Mouse (Mus musculus): Measurements from ENCODE around the gene Htt.

DNA sequence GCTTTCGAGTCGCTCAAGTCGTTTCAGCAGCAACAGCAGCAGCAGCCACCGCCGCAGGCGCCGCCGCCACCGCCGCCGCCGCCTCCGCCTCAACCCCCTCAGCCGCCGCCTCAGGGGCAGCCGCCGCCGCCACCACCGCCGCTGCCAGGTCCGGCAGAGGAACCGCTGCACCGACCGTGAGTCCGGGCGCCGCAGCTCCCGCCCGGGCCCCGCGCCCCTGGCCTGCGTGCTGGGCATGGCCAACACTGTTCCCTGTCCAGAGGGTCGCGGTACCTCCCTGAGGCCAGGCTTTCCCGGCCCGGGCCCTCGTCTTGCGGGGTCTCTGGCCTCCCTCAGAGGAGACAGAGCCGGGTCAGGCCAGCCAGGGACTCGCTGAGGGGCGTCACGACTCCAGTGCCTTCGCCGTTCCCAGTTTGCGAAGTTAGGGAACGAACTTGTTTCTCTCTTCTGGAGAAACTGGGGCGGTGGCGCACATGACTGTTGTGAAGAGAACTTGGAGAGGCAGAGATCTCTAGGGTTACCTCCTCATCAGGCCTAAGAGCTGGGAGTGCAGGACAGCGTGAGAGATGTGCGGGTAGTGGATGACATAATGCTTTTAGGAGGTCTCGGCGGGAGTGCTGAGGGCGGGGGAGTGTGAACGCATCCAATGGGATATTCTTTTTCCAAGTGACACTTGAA lies 533 bp downstream of the Htt start:
- TF ChIP-seq CTCF (IDR thresholded peaks at IDR 0.05; ENCODE audit: low read depth) = no peak
- TF ChIP-seq EP300 (IDR thresholded peaks at IDR 0.05; ENCODE audit: low read depth) = no peak

Measured in heart, postnatal 0 days (tissue).